Mouse (Mus musculus) lung, postnatal 4 days (tissue): ENCODE data around the gene Pcbp2.

Source experiments
- DNase-seq, 2 experiments: peaks; one replicate each; pipeline ENCODE4 v3.0.0; 2021

Pcbp2 gene

GRCm38 (mm10) chr15:102507561-102507960 is 37.2 kb downstream of the Pcbp2 start:
- DNase-seq: no peak

GRCm38 (mm10) chr15:102508336-102508735 is 38.0 kb downstream of the Pcbp2 start:
- DNase-seq: no peak

GRCm38 (mm10) chr15:102510110-102510509 is 39.8 kb downstream of the Pcbp2 start:
- no peak for DNase-seq

- peak; percentile 87 to 91 for DNase-seq
Measured at GRCm38 (mm10) chr15:102510590-102511284, 40.4 kb downstream of the Pcbp2 start.

- DNase-seq: no peak
Measured at GRCm38 (mm10) chr15:102511285-102511833, 41.0 kb downstream of the Pcbp2 start.

GRCm38 (mm10) chr15:102512010-102512409 is 41.7 kb downstream of the Pcbp2 start:
- DNase-seq: no peak

- DNase-seq: no peak
Measured at GRCm38 (mm10) chr15:102512471-102512870, 42.1 kb downstream of the Pcbp2 start.

- no peak for DNase-seq
Measured at GRCm38 (mm10) chr15:102513004-102513403, 42.7 kb downstream of the Pcbp2 start.

GRCm38 (mm10) chr15:102515261-102515660 is 44.9 kb downstream of the Pcbp2 start:
- DNase-seq: no peak

GRCm38 (mm10) chr15:102515791-102516190 is 45.5 kb downstream of the Pcbp2 start:
- DNase-seq: no peak

- DNase-seq: no peak
Measured at GRCm38 (mm10) chr15:102516293-102516692, 46.0 kb downstream of the Pcbp2 start.

GRCm38 (mm10) chr15:102516728-102517404 is 46.5 kb downstream of the Pcbp2 start, which contains the start of gene Map3k12:
TSS of gene Map3k12 (minus strand) at chr15:102517064.
- peak; percentile 74 to 77 for DNase-seq

GRCm38 (mm10) chr15:102517631-102517975 is 47.3 kb downstream of the Pcbp2 start:
- no peak for DNase-seq

GRCm38 (mm10) chr15:102517976-102518858 is 47.9 kb downstream of the Pcbp2 start, which contains the start of gene Tarbp2:
TSS of gene Tarbp2 (plus strand) at chr15:102518192.
- peak; percentile 99 to 100 for DNase-seq

- no peak for DNase-seq
Measured at GRCm38 (mm10) chr15:102518859-102519201, 48.5 kb downstream of the Pcbp2 start.

GRCm38 (mm10) chr15:102519211-102520141 is 49.1 kb downstream of the Pcbp2 start:
- no peak for DNase-seq

GRCm38 (mm10) chr15:102520416-102520815 is 50.1 kb downstream of the Pcbp2 start:
- DNase-seq: no peak

GRCm38 (mm10) chr15:102521480-102521879 is 51.1 kb downstream of the Pcbp2 start:
- no peak for DNase-seq

GRCm38 (mm10) chr15:102524892-102525485 is 54.6 kb downstream of the Pcbp2 start, which contains the start of gene Npff:
TSS of gene Npff (minus strand) at chr15:102524942.
- peak; percentile 69 to 83 for DNase-seq

- DNase-seq: no peak
Measured at GRCm38 (mm10) chr15:102526111-102527002, 56.0 kb downstream of the Pcbp2 start.
